Mouse (Mus musculus): ENCODE data around the gene Ccdc8. TPM values are rescaled to one million over a fixed set of nuclear protein-coding genes. Genes with fewer than 3 reads are reported as not detected.
"Not testable (repeated sequence)": the region's sequence is repeated elsewhere in the genome, so short reads cannot be mapped to it uniquely, and the experiment has no call there.

Gene Ccdc8
- total RNA-seq (2021): 1 to 10 TPM; 1.6 to 2.1 TPM
- long read RNA-seq, experiment 1, full-length matches to known transcripts: 2 of 2 reads
- long read RNA-seq, experiment 1, partial matches to known transcripts: 0 of 2 reads
- long read RNA-seq, experiment 1, other reads (novel, unspliced or antisense): 0 of 2 reads
- long read RNA-seq, experiment 2, full-length matches to known transcripts: 2 of 2 reads
- long read RNA-seq, experiment 2, partial matches to known transcripts: 0 of 2 reads
- long read RNA-seq, experiment 2, other reads (novel, unspliced or antisense): 0 of 2 reads

- no peak for DNase-seq
- intact Hi-C loops (cut with DNase I): no loop called here
Observed at GRCm38 (mm10) chr7:16992451-16992807, at the start of gene Ccdc8. TSS of gene Ccdc8 (plus strand) at chr7:16992708.

- DNase-seq: no peak
- intact Hi-C loops (cut with DNase I): no loop called here
Observed at GRCm38 (mm10) chr7:16942861-16943260, 49.6 kb upstream of the Ccdc8 start.

GRCm38 (mm10) chr7:16944061-16944807, 48.3 kb upstream of the Ccdc8 start, which contains the start of gene Pnmal2:
TSS of gene Pnmal2 (plus strand) at chr7:16944682.
- intact Hi-C loops (cut with DNase I): no loop called here
- DNase-seq: peak; percentile 64

- intact Hi-C loops (cut with DNase I): no loop called here
- no peak for DNase-seq
Observed at GRCm38 (mm10) chr7:16944808-16945315, 47.6 kb upstream of the Ccdc8 start.

- DNase-seq: no peak
- intact Hi-C loops (cut with DNase I): no loop called here
Observed at GRCm38 (mm10) chr7:16945419-16945818, 47.1 kb upstream of the Ccdc8 start.

GRCm38 (mm10) chr7:16946441-16947348, 45.8 kb upstream of the Ccdc8 start:
- intact Hi-C loops (cut with DNase I): no loop called here

GRCm38 (mm10) chr7:16947349-16947895, 45.1 kb upstream of the Ccdc8 start:
- intact Hi-C loops (cut with DNase I): no loop called here
- DNase-seq: no peak

More at GRCm38 (mm10) chr7:16946441-16947348, 45.8 kb upstream of the Ccdc8 start:
- DNase-seq: peak in 1 of 2 experiments; percentile 28

GRCm38 (mm10) chr7:16947959-16948361, 44.5 kb upstream of the Ccdc8 start:
- intact Hi-C loops (cut with DNase I): no loop called here
- DNase-seq: peak in 1 of 2 experiments; percentile 23

- no peak for DNase-seq
- intact Hi-C loops (cut with DNase I): no loop called here
Observed at GRCm38 (mm10) chr7:16948923-16949458, 43.5 kb upstream of the Ccdc8 start.

- intact Hi-C loops (cut with DNase I): loop anchor here (1.0 to 2.0 kb wide), 2 partner anchors 17 to 117 kb away; no protein-coding TSS in a partner anchor
- DNase-seq: peak; percentile 63 to 72
Observed at GRCm38 (mm10) chr7:16949908-16950841, 42.3 kb upstream of the Ccdc8 start.

GRCm38 (mm10) chr7:16950861-16951635, 41.5 kb upstream of the Ccdc8 start:
- peak; percentile 61 to 77 for DNase-seq
- intact Hi-C loops (cut with DNase I): loop anchor here (1.0 to 2.0 kb wide), 3 partner anchors 18 to 116 kb away; no protein-coding TSS in a partner anchor

- DNase-seq; intact Hi-C loops (cut with DNase I): not testable (repeated sequence)
Observed at GRCm38 (mm10) chr7:16953776-16954175, 38.7 kb upstream of the Ccdc8 start.

GRCm38 (mm10) chr7:16955712-16956111, 36.8 kb upstream of the Ccdc8 start:
- intact Hi-C loops (cut with DNase I): no loop called here

GRCm38 (mm10) chr7:16956410-16957265, 35.9 kb upstream of the Ccdc8 start:
- DNase-seq: no peak
- intact Hi-C loops (cut with DNase I): no loop called here

More at GRCm38 (mm10) chr7:16955712-16956111, 36.8 kb upstream of the Ccdc8 start:
- no peak for DNase-seq

GRCm38 (mm10) chr7:16959539-16960187, 32.8 kb upstream of the Ccdc8 start, which contains the start of gene Pnmal1:
TSS of gene Pnmal1 (plus strand) at chr7:16959679.
- intact Hi-C loops (cut with DNase I): no loop called here
- DNase-seq: no peak

- intact Hi-C loops (cut with DNase I): no loop called here
- no peak for DNase-seq
Observed at GRCm38 (mm10) chr7:16961678-16962077, 30.8 kb upstream of the Ccdc8 start.

Data from gastrocnemius, postnatal 36 days (tissue).